22 mouse cellular contexts compared by ENCODE assay signal in the genomic region with DNA sequence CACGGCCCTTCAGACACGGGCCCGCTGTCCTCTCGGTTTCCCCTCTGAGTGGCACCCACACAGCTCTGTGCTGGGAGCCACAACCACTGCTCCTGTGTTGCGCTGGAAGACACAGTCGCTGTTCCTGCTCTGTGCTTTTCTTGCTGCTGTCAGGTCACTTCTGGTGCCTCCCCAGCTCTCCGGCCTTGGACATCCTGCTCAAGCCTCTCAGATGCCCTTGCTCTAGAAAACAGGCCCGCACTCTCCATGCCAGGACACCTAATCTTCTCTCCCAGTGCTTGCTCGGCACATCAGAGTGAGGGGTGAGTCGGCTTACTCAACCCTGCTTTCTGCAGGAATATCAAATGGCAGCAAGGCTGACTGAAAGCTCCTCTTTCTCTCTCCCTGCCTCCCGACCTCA. TPM values are rescaled to one million over a fixed set of nuclear protein-coding genes. Genes with fewer than 3 reads are reported as not detected.
A peak's percentile ranks its signal among the peaks of the same experiment; 100 is the strongest.
DNase-seq lines count a peak whose midpoint lies in the region; ATAC-seq and TF ChIP-seq lines count a peak whose summit lies in the region.
"Had no signal": no experiment of that assay in that cellular context is flagged by ENCODE, and none has a peak within 500 bp of the region (broad histone marks: within the 10 kb centered on the region; RNA-seq: fewer than 3 reads in every experiment).

No protein-coding gene starts in this region.

- no peaks in the 10 kb centered on the region for H3K27me3 ChIP-seq in kidney, postnatal 0 days (ENCODE audit: insufficient read depth, low read length)
- no peaks in the 10 kb centered on the region for H3K27me3 ChIP-seq in limb, embryonic 13.5 days
- H3K27me3 ChIP-seq in stomach, postnatal 0 days (ENCODE audit: control insufficient read depth, insufficient read depth, low read length) = no peaks in the 10 kb centered on the region
- H3K27me3 ChIP-seq: hindbrain, embryonic 13.5 days; intestine, embryonic 15.5 days; limb, embryonic 15.5 days; liver, embryonic 15.5 days; neural tube, embryonic 13.5 days; stomach, embryonic 15.5 days had no signal

- H3K27ac ChIP-seq in kidney, postnatal 0 days = peak overlapping the region; percentile 60; the same call in 1 of the 2 replicates
- no peak overlapping the region for H3K27ac ChIP-seq in limb, embryonic 13.5 days
- no peak overlapping the region for H3K27ac ChIP-seq in stomach, postnatal 0 days (replicated peaks)
- H3K27ac ChIP-seq: hindbrain, embryonic 13.5 days; intestine, embryonic 15.5 days; limb, embryonic 15.5 days; liver, embryonic 15.5 days; neural tube, embryonic 13.5 days; stomach, embryonic 15.5 days had no signal

- H3K4me1 ChIP-seq in kidney, postnatal 0 days (replicated peaks; ENCODE audit: insufficient read depth, low read length) = peaks cover 21% of the 10 kb centered on the region
- peaks cover 22% of the 10 kb centered on the region for H3K4me1 ChIP-seq in limb, embryonic 13.5 days
- peaks cover 4% of the 10 kb centered on the region; the same call in 1 of the 2 replicates for H3K4me1 ChIP-seq in stomach, postnatal 0 days (replicated peaks; ENCODE audit: control insufficient read depth, insufficient read depth)

- H3K4me2 ChIP-seq in kidney, postnatal 0 days (ENCODE audit: low read length) = no peak overlapping the region
- no peak overlapping the region for H3K4me2 ChIP-seq in limb, embryonic 13.5 days (replicated peaks)
- H3K4me2 ChIP-seq in stomach, postnatal 0 days (replicated peaks; ENCODE audit: low read depth) = no peak overlapping the region
- H3K4me2 ChIP-seq: heart, embryonic 11.5 days; hindbrain, embryonic 13.5 days; intestine, embryonic 15.5 days; limb, embryonic 15.5 days; liver, embryonic 15.5 days; midbrain, embryonic 11.5 days; neural tube, embryonic 13.5 days; stomach, embryonic 15.5 days had no signal

- H3K9me3 ChIP-seq in kidney, postnatal 0 days (replicated peaks; ENCODE audit: low read length) = no peaks in the 10 kb centered on the region
- no peaks in the 10 kb centered on the region for H3K9me3 ChIP-seq in limb, embryonic 13.5 days
- no peaks in the 10 kb centered on the region for H3K9me3 ChIP-seq in stomach, postnatal 0 days (ENCODE audit: control insufficient read depth, low read length)
- H3K9me3 ChIP-seq: G1E; hindbrain, embryonic 13.5 days; intestine, embryonic 15.5 days; limb, embryonic 15.5 days; liver, embryonic 15.5 days; neural tube, embryonic 13.5 days; stomach, embryonic 15.5 days had no signal

- no peak overlapping the region for H3K4me3 ChIP-seq in kidney, postnatal 0 days (replicated peaks; ENCODE audit: low read depth, low read length)
- H3K4me3 ChIP-seq in limb, embryonic 13.5 days = no peak overlapping the region
- no peak overlapping the region for H3K4me3 ChIP-seq in stomach, postnatal 0 days (ENCODE audit: low read depth, low read length)
- H3K4me3 ChIP-seq: hindbrain, embryonic 13.5 days; intestine, embryonic 15.5 days; limb, embryonic 15.5 days; liver, embryonic 15.5 days; neural tube, embryonic 13.5 days; stomach, embryonic 15.5 days had no signal

- TF ChIP-seq EP300 in stomach, postnatal 0 days (optimal IDR thresholded peaks at IDR 0.05) = no peak

- 57% methylated on average over 11 of the region's 11 CpGs for WGBS in kidney, postnatal 0 days
- WGBS in limb, embryonic 13.5 days = 81% methylated on average over 11 of the region's 11 CpGs
- 84% methylated on average over 11 of the region's 11 CpGs for WGBS in stomach, postnatal 0 days

- no peaks in the 10 kb centered on the region for H3K36me3 ChIP-seq in kidney, postnatal 0 days (ENCODE audit: insufficient read depth, low read length)
- H3K36me3 ChIP-seq in limb, embryonic 13.5 days = peaks cover 18% of the 10 kb centered on the region
- H3K36me3 ChIP-seq in stomach, postnatal 0 days (ENCODE audit: control insufficient read depth, insufficient read depth, low read length) = no peaks in the 10 kb centered on the region
- H3K36me3 ChIP-seq: liver, embryonic 15.5 days; stomach, embryonic 15.5 days had no signal

- no peak for TF ChIP-seq CTCF in kidney, postnatal 0 days (IDR thresholded peaks at IDR 0.05; ENCODE audit: low read depth)
- no peak for TF ChIP-seq CTCF in stomach, postnatal 0 days (IDR thresholded peaks at IDR 0.05; ENCODE audit: low read depth)

- DNase-seq in gastrocnemius, adult 18-20 months (ENCODE audit: low spot score) = peak; percentile 64
- no peak for DNase-seq in gastrocnemius, postnatal 10 days
- peak; percentile 56 for DNase-seq in kidney, postnatal 0 days (ENCODE audit: low spot score)
- DNase-seq in kidney, postnatal 14 days = no peak
- DNase-seq in adrenal gland, postnatal 36 days = peak; percentile 61 to 66
- DNase-seq in stomach, postnatal 0 days (ENCODE audit: low spot score) = no peak
- DNase-seq: cerebellum, adult 11-12 months; heart, postnatal 14 days; kidney, postnatal 10 days; thymus, adult 2 months had no signal

- H3K9ac ChIP-seq in kidney, postnatal 0 days (ENCODE audit: low read depth, low read length) = no peak overlapping the region
- H3K9ac ChIP-seq in limb, embryonic 13.5 days = peak overlapping the region; percentile 35; the same call in 1 of the 2 replicates
- no peak overlapping the region for H3K9ac ChIP-seq in stomach, postnatal 0 days (ENCODE audit: low read length)
- H3K9ac ChIP-seq: hindbrain, embryonic 13.5 days; intestine, embryonic 15.5 days; limb, embryonic 15.5 days; liver, embryonic 15.5 days; neural tube, embryonic 13.5 days; stomach, embryonic 15.5 days had no signal

- no peak for ATAC-seq in kidney, postnatal 0 days (replicated peaks; ENCODE audit: low FRiP score, low read depth)
- ATAC-seq in limb, embryonic 13.5 days (ENCODE audit: low FRiP score, low read depth) = no peak
- no peak for ATAC-seq in stomach, postnatal 0 days (ENCODE audit: low FRiP score, low TSS enrichment)
- ATAC-seq in monocyte, adult 5-6 weeks (replicated peaks; ENCODE audit: insufficient number of reproducible peaks, low FRiP score, low TSS enrichment, poor library complexity, severe bottlenecking) = no peak
- ATAC-seq: intestine, embryonic 15.5 days had no signal

RNA-seq across cellular contexts. Expression of gene Rnf157, which starts 28.7 kb away (rescaled TPM):
- 10 to 100 TPM; 24.2 to 27.5 TPM for total RNA-seq in gastrocnemius, adult 18-20 months (2021)
- 10 to 100 TPM; 43.1 to 43.3 TPM for total RNA-seq in gastrocnemius, postnatal 10 days (2021)
- polyA plus RNA-seq in kidney, postnatal 0 days (2015; fragmentation: Nextera tagmentation; extraction: Ambion mirVana) = 7.4 and 8.1 TPM in 2 replicates
- total RNA-seq in adrenal gland, postnatal 36 days (2021) = 1 to 10 TPM; 8.1 TPM
- polyA plus RNA-seq in limb, embryonic 13.5 days (2015; fragmentation: Nextera tagmentation; extraction: Ambion mirVana) = 18.6 and 18.7 TPM in 2 replicates
- polyA plus RNA-seq in stomach, postnatal 0 days (2015; fragmentation: Nextera tagmentation; extraction: Ambion mirVana) = 2.8 and 3.0 TPM in 2 replicates
- 8.3 to 42.3 TPM (median 19.1 TPM) in 3 replicates for total RNA-seq in monocyte, adult 5-6 weeks (2017)

RNA-seq across cellular contexts. Expression of gene Foxj1, which starts 49.0 kb away (rescaled TPM):
- under 1 TPM in 1 of 2 experiments, not detected in 1; 0.14 TPM for total RNA-seq in gastrocnemius, adult 18-20 months (2021)
- total RNA-seq in gastrocnemius, postnatal 10 days (2021) = under 1 TPM; 0.14 to 0.29 TPM
- polyA plus RNA-seq in kidney, postnatal 0 days (2015; fragmentation: Nextera tagmentation; extraction: Ambion mirVana) = 2.5 TPM in 2 replicates
- total RNA-seq in adrenal gland, postnatal 36 days (2021) = under 1 TPM in 1 of 2 experiments, not detected in 1; 0.10 TPM
- polyA plus RNA-seq in limb, embryonic 13.5 days (2015; fragmentation: Nextera tagmentation; extraction: Ambion mirVana) = 0.25 and 0.37 TPM in 2 replicates
- 0.19 and 0.40 TPM in 2 replicates for polyA plus RNA-seq in stomach, postnatal 0 days (2015; fragmentation: Nextera tagmentation; extraction: Ambion mirVana)
- total RNA-seq in monocyte, adult 5-6 weeks (2017) = 0.19 to 0.39 TPM in 2 of 3 replicates, not detected in the other
- total RNA-seq: granulocyte monocyte progenitor cell, adult 5-6 weeks had no signal

RNA-seq across cellular contexts. Expression of gene Ubald2, which starts 49.7 kb away (rescaled TPM):
- total RNA-seq in gastrocnemius, adult 18-20 months (2021) = 10 to 100 TPM; 32.1 to 45.8 TPM
- 10 to 100 TPM; 48.1 to 54.4 TPM for total RNA-seq in gastrocnemius, postnatal 10 days (2021)
- polyA plus RNA-seq in kidney, postnatal 0 days (2015; fragmentation: Nextera tagmentation; extraction: Ambion mirVana) = 53.5 and 53.6 TPM in 2 replicates
- 10 to 100 TPM; 30.9 to 42.6 TPM for total RNA-seq in adrenal gland, postnatal 36 days (2021)
- polyA plus RNA-seq in limb, embryonic 13.5 days (2015; fragmentation: Nextera tagmentation; extraction: Ambion mirVana) = 28.2 and 30.2 TPM in 2 replicates
- 35.4 and 35.7 TPM in 2 replicates for polyA plus RNA-seq in stomach, postnatal 0 days (2015; fragmentation: Nextera tagmentation; extraction: Ambion mirVana)
- total RNA-seq in monocyte, adult 5-6 weeks (2017) = 55.7 to 125 TPM (median 100.0 TPM) in 3 replicates

Comparison
In these comparisons a context has a peak if more than half of its experiments do, and no peak if none do; other contexts are left out.
1. DNase-seq: peak in gastrocnemius, adult 18-20 months (single experiment), kidney, postnatal 0 days (single experiment) and adrenal gland, postnatal 36 days (2 of 2); none in gastrocnemius, postnatal 10 days (single experiment), kidney, postnatal 14 days (single experiment) and stomach, postnatal 0 days (single experiment).